Mouse (Mus musculus) embryonic facial prominence, embryonic 14.5 days (tissue): ENCODE measurements around the gene Rmnd1. TPM values are rescaled to one million over a fixed set of nuclear protein-coding genes. Genes with fewer than 3 reads are reported as not detected.

Experiments
- ATAC-seq: fragments of 200-750 bp; cut with Nextera tagmentation; 2 replicates; pipeline ENCODE4 v1.8.0; 2017; ENCODE audit warnings: low read depth, moderate number of reproducible peaks, moderate TSS enrichment
- DNase-seq: peaks from one replicate; pipeline ENCODE4 v3.0.0-alpha.2; 2015; ENCODE audit warnings: low spot score
- H3K27ac ChIP-seq: fragments of 300-500 bp; sonication (generic); replicated peaks from 2 replicates; pipeline ENCODE4 v1.5.1; 2014; ENCODE audit warnings: low read depth, mild to moderate bottlenecking, low read length, moderate library complexity
- H3K27me3 ChIP-seq: fragments of 300-500 bp; sonication (generic); replicated peaks from 2 replicates; pipeline ENCODE4 v1.6.1; 2014; ENCODE audit warnings: low read length; ENCODE audit not compliant: control insufficient read depth, insufficient read depth
- H3K36me3 ChIP-seq: fragments of 300-500 bp; sonication (generic); 2 replicates; pipeline ENCODE4 v1.6.1; 2014; ENCODE audit warnings: low read length, mixed read lengths; ENCODE audit not compliant: control insufficient read depth, insufficient read depth
- H3K4me1 ChIP-seq: fragments of 300-500 bp; sonication (generic); 2 replicates; pipeline ENCODE4 v1.6.1; 2014; ENCODE audit warnings: antibody characterized with exemption, low read length; ENCODE audit not compliant: control insufficient read depth, insufficient read depth
- H3K4me2 ChIP-seq: fragments of 300-500 bp; sonication (generic); 2 replicates; pipeline ENCODE4 v1.6.1; 2014; ENCODE audit warnings: low read depth, mild to moderate bottlenecking, low read length, moderate library complexity, mixed read lengths
- H3K4me3 ChIP-seq: fragments of 300-500 bp; sonication (generic); 2 replicates; pipeline ENCODE4 v1.5.1; 2014; ENCODE audit warnings: low read depth, mild to moderate bottlenecking, low read length
- H3K9ac ChIP-seq: fragments of 300-500 bp; sonication (generic); 2 replicates; pipeline ENCODE4 v1.6.1; 2014; ENCODE audit warnings: low read depth, mild to moderate bottlenecking, low read length, moderate library complexity, mixed read lengths
- H3K9me3 ChIP-seq: fragments of 300-500 bp; sonication (generic); 2 replicates; pipeline ENCODE4 v1.6.1; 2016; ENCODE audit warnings: low read length; ENCODE audit not compliant: control insufficient read depth
- WGBS: fragments of 180-500 bp; shearing (Covaris S2); extraction: QIAGEN DNeasy Blood & Tissue Kit; methylation state at CpG from one replicate; pipeline ENCODE4 v1.1.7; 2014; 5-methylcytosine and 5-hydroxymethylcytosine counted together
- polyA plus RNA-seq: library from polyadenylated mRNA; unstranded; fragments of >200 nt; fragmentation: Nextera tagmentation; extraction: Ambion mirVana; gene quantifications from 2 replicates; pipeline ENCODE4 v1.2.1, GENCODE M21; 2014

Gene Rmnd1
- polyA plus RNA-seq, 1 experiment from 2014 or later = 46.8 TPM

- DNase-seq (no peak), ATAC-seq (0 out of 2 replicates have a peak, but pooled peaks have one; percentile 2)
- no peak overlapping the region for H3K9ac ChIP-seq
- 80% methylated on average over 5 of the region's 5 CpGs for WGBS
- H3K4me1 ChIP-seq = no peaks in the 10 kb centered on the region
- no peak overlapping the region for H3K4me3 ChIP-seq
- no peaks in the 10 kb centered on the region for H3K27me3 ChIP-seq
- no peak overlapping the region for H3K4me2 ChIP-seq
- H3K36me3 ChIP-seq = peaks cover 64% of the 10 kb centered on the region
- no peaks in the 10 kb centered on the region for H3K9me3 ChIP-seq
- no peak overlapping the region for H3K27ac ChIP-seq
These were observed 26.7 kb downstream of the Rmnd1 start for GRCm38 (mm10) chr10:4405511-4405910.

- no peaks in the 10 kb centered on the region for H3K9me3 ChIP-seq
- 59% methylated on average over 5 of the region's 5 CpGs for WGBS
- peak; percentile 45; the same call in 1 of the 2 replicates for ATAC-seq
- H3K4me2 ChIP-seq = no peak overlapping the region
- no peaks in the 10 kb centered on the region for H3K4me1 ChIP-seq
- H3K27me3 ChIP-seq = no peaks in the 10 kb centered on the region
- no peak overlapping the region for H3K9ac ChIP-seq
- no peak overlapping the region for H3K4me3 ChIP-seq
- DNase-seq = peak; percentile 85
- H3K27ac ChIP-seq = no peak overlapping the region
- peaks cover 59% of the 10 kb centered on the region for H3K36me3 ChIP-seq
These were observed 27.2 kb downstream of the Rmnd1 start for GRCm38 (mm10) chr10:4404895-4405491.

- H3K9me3 ChIP-seq = no peaks in the 10 kb centered on the region
- WGBS = 81% methylated on average over 5 of the region's 5 CpGs
- no peak overlapping the region for H3K9ac ChIP-seq
- peaks cover 51% of the 10 kb centered on the region for H3K36me3 ChIP-seq
- H3K27me3 ChIP-seq = no peaks in the 10 kb centered on the region
- H3K4me2 ChIP-seq = no peak overlapping the region
- no peaks in the 10 kb centered on the region for H3K4me1 ChIP-seq
- DNase-seq (no peak), ATAC-seq (no peak)
- no peak overlapping the region for H3K27ac ChIP-seq
- no peak overlapping the region for H3K4me3 ChIP-seq
These were observed 34.1 kb downstream of the Rmnd1 start for GRCm38 (mm10) chr10:4398058-4398457.

GRCm38 (mm10) chr10:4395321-4395720, 36.9 kb downstream of the Rmnd1 start:
- WGBS = 87% methylated on average over 3 of the region's 3 CpGs
- no peak overlapping the region for H3K27ac ChIP-seq
- no peak overlapping the region for H3K9ac ChIP-seq
- H3K4me3 ChIP-seq = no peak overlapping the region
- ATAC-seq = no peak
- no peak overlapping the region for H3K4me2 ChIP-seq
- no peaks in the 10 kb centered on the region for H3K9me3 ChIP-seq
- H3K4me1 ChIP-seq = peaks cover 8% of the 10 kb centered on the region; the same call in 1 of the 2 replicates
- no peak for DNase-seq
- H3K27me3 ChIP-seq = no peaks in the 10 kb centered on the region
- H3K36me3 ChIP-seq = peaks cover 47% of the 10 kb centered on the region

DNA sequence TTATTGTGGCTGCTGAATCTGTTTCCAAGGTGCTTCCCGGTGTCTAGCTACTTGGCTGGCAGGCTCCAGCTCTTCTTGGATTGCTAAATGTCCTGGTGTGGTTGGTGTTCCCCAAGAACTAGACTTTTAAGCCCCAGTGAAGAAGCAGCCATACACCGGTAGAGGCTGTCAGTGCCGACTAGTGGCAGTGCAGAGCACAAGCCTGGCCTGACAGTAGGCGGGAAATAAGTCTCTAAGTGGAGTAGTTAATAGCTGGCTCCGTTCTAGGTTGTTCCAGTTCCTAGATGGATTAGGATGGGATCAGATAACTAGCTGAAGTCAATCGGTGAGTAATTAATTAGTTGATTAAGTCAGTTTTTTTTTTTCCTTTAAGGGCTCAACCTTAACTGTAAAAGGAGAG, 40.3 kb downstream of the Rmnd1 start:
- DNase-seq (peak; percentile 39), ATAC-seq (no peak)
- no peaks in the 10 kb centered on the region for H3K9me3 ChIP-seq
- peaks cover 31% of the 10 kb centered on the region for H3K36me3 ChIP-seq
- 40% methylated on average over 6 of the region's 6 CpGs for WGBS
- H3K27me3 ChIP-seq = no peaks in the 10 kb centered on the region
- H3K9ac ChIP-seq = no peak overlapping the region
- H3K4me2 ChIP-seq = no peak overlapping the region
- 0 out of 2 replicates have a peak overlapping the region, but pooled peaks have one; percentile 0 for H3K4me3 ChIP-seq
- H3K27ac ChIP-seq = no peak overlapping the region; the same call in 1 of the 2 replicates
- peaks cover 21% of the 10 kb centered on the region for H3K4me1 ChIP-seq

DNA sequence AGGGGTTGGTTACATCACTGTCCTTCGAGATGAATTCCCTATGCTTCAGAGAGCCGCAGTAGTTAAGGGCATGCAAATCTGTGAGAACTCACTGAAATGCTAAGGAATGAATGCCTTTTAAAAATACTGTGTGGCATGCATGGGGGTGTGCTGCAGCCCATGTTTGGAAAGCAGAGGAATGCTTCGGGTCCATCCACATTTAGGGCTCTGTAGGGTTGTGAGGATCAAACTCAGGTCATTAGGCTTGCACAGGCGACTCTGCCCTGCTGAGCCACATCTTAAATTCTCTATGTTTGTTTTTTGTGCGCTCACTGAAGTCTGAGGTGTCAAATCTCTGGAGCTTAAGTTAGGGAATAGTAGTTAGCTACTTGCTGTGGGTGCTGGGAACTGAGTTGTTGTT, 41.1 kb downstream of the Rmnd1 start:
- H3K9me3 ChIP-seq = no peaks in the 10 kb centered on the region
- 63% methylated on average over 5 of the region's 5 CpGs for WGBS
- no peak overlapping the region for H3K4me2 ChIP-seq

GRCm38 (mm10) chr10:4390550-4390949, 41.6 kb downstream of the Rmnd1 start:
- Histone ChIP-seq H3K4me2 (no peak overlapping the region), H3K9me3 (no peaks in the 10 kb centered on the region), H3K36me3 (peaks cover 23% of the 10 kb centered on the region), H3K4me3 (no peak overlapping the region), H3K27me3 (no peaks in the 10 kb centered on the region), H3K4me1 (peaks cover 21% of the 10 kb centered on the region), H3K27ac (no peak overlapping the region), H3K9ac (no peak overlapping the region)
- ATAC-seq (no peak), DNase-seq (no peak)
- WGBS = 53% methylated on average over 2 of the region's 2 CpGs

More for the DNA sequence above, 41.1 kb downstream of the Rmnd1 start:
- ATAC-seq = no peak
- Histone ChIP-seq H3K4me1 (peaks cover 21% of the 10 kb centered on the region), H3K9ac (no peak overlapping the region), H3K4me3 (no peak overlapping the region), H3K27ac (no peak overlapping the region), H3K36me3 (peaks cover 28% of the 10 kb centered on the region), H3K27me3 (no peaks in the 10 kb centered on the region)
- no peak for DNase-seq

GRCm38 (mm10) chr10:4389461-4390112, 42.6 kb downstream of the Rmnd1 start:
- no peak for DNase-seq
- Histone ChIP-seq H3K4me3 (peak overlapping the region; percentile 97), H3K27me3 (no peaks in the 10 kb centered on the region), H3K36me3 (peaks cover 23% of the 10 kb centered on the region), H3K9me3 (no peaks in the 10 kb centered on the region), H3K9ac (peak overlapping the region; percentile 99), H3K27ac (no peak overlapping the region), H3K4me2 (peak overlapping the region; percentile 71), H3K4me1 (peaks cover 21% of the 10 kb centered on the region)
- 40% methylated on average over 5 of the region's 5 CpGs for WGBS
- no peak for ATAC-seq

DNA sequence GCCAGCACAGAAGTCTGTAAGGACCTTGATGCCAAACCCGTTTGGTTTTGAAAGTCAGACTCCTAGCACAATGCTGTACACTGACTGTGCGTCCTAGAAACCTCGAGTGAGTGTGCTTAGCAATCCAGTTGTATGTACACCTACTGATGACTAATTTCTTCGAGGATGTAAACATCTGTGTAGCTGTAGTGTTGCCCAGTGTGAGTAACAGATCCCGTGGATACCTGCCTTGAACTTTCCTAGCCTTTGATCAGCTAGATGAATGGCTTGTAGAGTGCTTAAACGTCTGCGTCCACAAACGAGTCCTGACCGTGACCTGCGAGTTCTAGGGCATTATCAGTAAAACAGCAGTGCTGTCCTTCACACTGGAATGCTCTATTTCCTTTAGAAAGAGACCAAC, 43.2 kb downstream of the Rmnd1 start:
- Histone ChIP-seq H3K27ac (no peak overlapping the region), H3K27me3 (no peaks in the 10 kb centered on the region), H3K9me3 (no peaks in the 10 kb centered on the region), H3K36me3 (peaks cover 19% of the 10 kb centered on the region), H3K9ac (peak overlapping the region; percentile 99), H3K4me1 (peaks cover 21% of the 10 kb centered on the region), H3K4me2 (peak overlapping the region; percentile 71), H3K4me3 (peak overlapping the region; percentile 97)
- ATAC-seq (no peak), DNase-seq (no peak)
- 19% methylated on average over 10 of the region's 10 CpGs for WGBS
